Mouse (Mus musculus) CD4-positive, CD25-positive, alpha-beta regulatory T cell, adult 4 months (primary cell): Measurements from ENCODE around the gene Tmem135. TPM values are rescaled to one million over a fixed set of nuclear protein-coding genes. Genes with fewer than 3 reads are reported as not detected.

Experiments
- ATAC-seq: one replicate; pipeline ENCODE4 v1.8.0; 2017
- polyA plus RNA-seq, 2 experiments: library from polyadenylated mRNA; unstranded; fragments of 100-300 nt; shearing (Covaris generic); gene quantifications; one replicate each; pipeline ENCODE4 v1.2.1; 2017

The Tmem135 gene
- polyA plus RNA-seq = 10 to 100 TPM; 20.0 to 25.4 TPM

- ATAC-seq = peak; percentile 61
Observed at GRCm38 (mm10) chr7:89404081-89404733, at the start of gene Tmem135, which contains the start of gene Fzd4. Gene Tmem135 (minus strand): TSS chr7:89404222. Gene Fzd4 (plus strand): TSS chr7:89404355.

GRCm38 (mm10) chr7:89450312-89450711 lies 46.3 kb upstream of the Tmem135 start:
- ATAC-seq = no peak

- ATAC-seq = no peak
Observed at GRCm38 (mm10) chr7:89445137-89445536, 41.1 kb upstream of the Tmem135 start.

- no peak for ATAC-seq
Observed at GRCm38 (mm10) chr7:89442242-89442641, 38.2 kb upstream of the Tmem135 start.

GRCm38 (mm10) chr7:89441291-89441690 lies 37.3 kb upstream of the Tmem135 start:
- no peak for ATAC-seq

GRCm38 (mm10) chr7:89437589-89437988 lies 33.6 kb upstream of the Tmem135 start:
- ATAC-seq = peak; percentile 43

GRCm38 (mm10) chr7:89436404-89436803 lies 32.4 kb upstream of the Tmem135 start:
- no peak for ATAC-seq

GRCm38 (mm10) chr7:89433893-89434616 lies 30.0 kb upstream of the Tmem135 start:
- ATAC-seq = no peak

GRCm38 (mm10) chr7:89433193-89433892 lies 29.3 kb upstream of the Tmem135 start:
- ATAC-seq = no peak

GRCm38 (mm10) chr7:89431185-89431584 lies 27.2 kb upstream of the Tmem135 start:
- ATAC-seq = no peak

- no peak for ATAC-seq
Observed at GRCm38 (mm10) chr7:89429326-89429725, 25.3 kb upstream of the Tmem135 start.

- ATAC-seq = no peak
Observed at GRCm38 (mm10) chr7:89428804-89429203, 24.8 kb upstream of the Tmem135 start.

GRCm38 (mm10) chr7:89427101-89427500 lies 23.1 kb upstream of the Tmem135 start:
- no peak for ATAC-seq

GRCm38 (mm10) chr7:89425803-89426725 lies 22.0 kb upstream of the Tmem135 start:
- no peak for ATAC-seq

- no peak for ATAC-seq
Observed at GRCm38 (mm10) chr7:89424659-89425058, 20.6 kb upstream of the Tmem135 start.

- ATAC-seq = no peak
Observed at GRCm38 (mm10) chr7:89423688-89424255, 19.8 kb upstream of the Tmem135 start.

- no peak for ATAC-seq
Observed at GRCm38 (mm10) chr7:89423194-89423593, 19.2 kb upstream of the Tmem135 start.

- no peak for ATAC-seq
Observed at GRCm38 (mm10) chr7:89422650-89423049, 18.6 kb upstream of the Tmem135 start.

- no peak for ATAC-seq
Observed at GRCm38 (mm10) chr7:89421294-89421693, 17.3 kb upstream of the Tmem135 start.

- ATAC-seq = peak; percentile 58
Observed at GRCm38 (mm10) chr7:89418917-89419679, 15.1 kb upstream of the Tmem135 start.

GRCm38 (mm10) chr7:89418127-89418653 lies 14.2 kb upstream of the Tmem135 start:
- ATAC-seq = no peak
